Mouse (Mus musculus): ENCODE measurements around the gene Rfng. TPM values are rescaled to one million over a fixed set of nuclear protein-coding genes. Genes with fewer than 3 reads are reported as not detected.

Gene Rfng
- polyA plus RNA-seq, 1 experiment from 2014 or later: 52.2 TPM

GRCm38 (mm10) chr11:120805375-120806298, 21.6 kb upstream of the Rfng start:
- Histone ChIP-seq H3K9me3 (no peaks in the 10 kb centered on the region), H3K27me3 (no peaks in the 10 kb centered on the region), H3K4me3 (no peak overlapping the region), H3K4me2 (no peak overlapping the region), H3K36me3 (peaks cover 59% of the 10 kb centered on the region), H3K9ac (no peak overlapping the region), H3K27ac (no peak overlapping the region), H3K4me1 (no peaks in the 10 kb centered on the region)
- 89% methylated on average over 7 of the region's 7 CpGs for WGBS
- no peak for ATAC-seq (ENCODE audit: insufficient number of reproducible peaks, insufficient read depth, low FRiP score, low TSS enrichment, low read depth)

- H3K36me3 ChIP-seq: peaks cover 50% of the 10 kb centered on the region
These were observed 20.8 kb upstream of the Rfng start for GRCm38 (mm10) chr11:120804769-120805168.

GRCm38 (mm10) chr11:120804274-120804673, 20.3 kb upstream of the Rfng start:
- peaks cover 7% of the 10 kb centered on the region; the same call in 1 of the 2 replicates for H3K4me1 ChIP-seq
- no peak overlapping the region for H3K9ac ChIP-seq
- no peak overlapping the region for H3K4me3 ChIP-seq
- ATAC-seq (ENCODE audit: insufficient number of reproducible peaks, insufficient read depth, low FRiP score, low TSS enrichment, low read depth): no peak
- no peak overlapping the region for H3K27ac ChIP-seq
- no peak overlapping the region for H3K4me2 ChIP-seq
- H3K36me3 ChIP-seq: peaks cover 45% of the 10 kb centered on the region
- 78% methylated on average over 7 of the region's 7 CpGs for WGBS
- no peaks in the 10 kb centered on the region for H3K9me3 ChIP-seq
- H3K27me3 ChIP-seq: no peaks in the 10 kb centered on the region

More at GRCm38 (mm10) chr11:120804769-120805168, 20.8 kb upstream of the Rfng start:
- Histone ChIP-seq H3K27ac (no peak overlapping the region), H3K9ac (no peak overlapping the region), H3K4me3 (no peak overlapping the region), H3K9me3 (no peaks in the 10 kb centered on the region), H3K4me1 (peaks cover 6% of the 10 kb centered on the region; the same call in 1 of the 2 replicates), H3K4me2 (no peak overlapping the region), H3K27me3 (no peaks in the 10 kb centered on the region)
- no peak for ATAC-seq (ENCODE audit: insufficient number of reproducible peaks, insufficient read depth, low FRiP score, low TSS enrichment, low read depth)
- WGBS: 68% methylated on average over 4 of the region's 4 CpGs

DNA sequence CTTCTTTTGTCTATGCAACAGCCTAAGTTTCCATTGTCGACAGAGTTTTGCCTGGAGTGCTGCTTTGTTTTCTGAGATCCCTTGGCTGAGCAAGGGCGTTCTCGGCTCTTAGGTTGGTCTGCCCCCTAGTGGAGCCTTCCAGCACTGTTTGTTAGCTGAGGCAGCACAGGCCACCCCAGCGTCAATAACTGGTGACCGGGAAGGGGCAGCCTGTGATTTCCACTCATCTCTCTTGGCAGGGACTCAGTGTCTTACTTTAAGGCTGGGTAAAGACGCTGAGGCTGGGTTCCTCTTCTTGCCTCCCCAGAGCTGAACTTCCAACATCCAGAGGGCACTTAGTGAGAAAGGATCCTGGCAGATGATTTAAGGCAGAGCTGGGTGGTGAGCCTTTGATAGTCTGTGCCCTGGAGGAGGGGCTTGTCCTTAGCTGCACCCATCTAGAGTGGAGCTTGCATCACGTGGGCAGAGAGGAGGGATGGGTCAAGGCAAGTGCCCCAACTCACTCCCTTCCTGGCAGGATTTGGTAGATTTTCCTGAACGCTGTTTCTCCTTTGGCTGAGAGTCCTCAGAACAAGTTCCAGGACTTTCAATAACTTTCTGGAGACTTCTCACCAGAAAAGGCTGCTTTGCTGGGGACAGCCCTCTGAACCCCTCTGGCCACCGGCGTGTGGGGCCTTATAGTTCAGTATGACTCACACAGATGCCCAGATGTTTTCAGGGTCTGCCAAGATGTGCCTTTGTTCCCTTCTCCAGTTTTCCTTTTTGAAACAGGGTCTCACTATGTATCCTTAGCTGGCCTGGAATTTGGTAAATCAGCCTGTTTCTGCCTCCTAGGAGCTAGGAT, 16.3 kb upstream of the Rfng start:
- 10% methylated on average over 10 of the region's 10 CpGs for WGBS
- H3K27ac ChIP-seq: peak overlapping the region; percentile 76

DNA sequence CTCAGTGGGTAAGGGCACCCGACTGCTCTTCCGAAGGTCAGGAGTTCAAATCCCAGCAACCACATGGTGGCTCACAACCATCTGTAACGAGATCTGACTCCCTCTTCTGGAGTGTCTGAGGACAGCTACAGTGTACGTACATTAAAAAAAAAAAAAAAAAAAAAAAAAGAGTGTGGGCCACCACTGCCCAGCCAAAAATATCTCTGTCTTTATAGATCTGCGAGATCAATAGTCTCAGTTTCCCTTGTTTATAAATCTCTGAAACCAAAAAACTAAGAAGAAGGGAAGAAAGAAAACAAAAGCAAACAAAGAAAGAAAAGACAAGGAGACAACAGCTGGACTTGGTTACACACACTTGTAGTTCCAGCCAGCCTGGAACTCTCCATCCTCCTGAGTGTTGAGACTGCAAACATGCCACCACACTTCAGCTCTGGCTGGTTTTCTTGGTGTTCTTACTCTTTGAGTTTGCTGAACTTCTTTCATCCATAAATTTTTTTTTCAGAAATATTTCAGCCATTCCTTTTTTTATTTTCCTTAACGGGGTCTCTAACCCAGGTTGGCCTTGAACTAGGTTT, 15.4 kb upstream of the Rfng start:
- Histone ChIP-seq H3K27me3 (no peaks in the 10 kb centered on the region), H3K4me2 (0 out of 2 replicates have a peak overlapping the region, but pooled peaks have one; percentile 27), H3K9ac (no peak overlapping the region), H3K4me1 (peaks cover 25% of the 10 kb centered on the region), H3K9me3 (no peaks in the 10 kb centered on the region), H3K4me3 (no peak overlapping the region), H3K27ac (peak overlapping the region; percentile 76), H3K36me3 (peaks cover 5% of the 10 kb centered on the region)
- 63% methylated on average over 6 of the region's 6 CpGs for WGBS
- no peak for ATAC-seq (ENCODE audit: insufficient number of reproducible peaks, insufficient read depth, low FRiP score, low TSS enrichment, low read depth)

More for the DNA sequence above, 16.3 kb upstream of the Rfng start:
- 0 out of 2 replicates have a peak overlapping the region, but pooled peaks have one; percentile 27 for H3K4me2 ChIP-seq
- no peaks in the 10 kb centered on the region for H3K27me3 ChIP-seq
- peaks cover 16% of the 10 kb centered on the region for H3K4me1 ChIP-seq
- no peaks in the 10 kb centered on the region for H3K9me3 ChIP-seq
- H3K4me3 ChIP-seq: 0 out of 2 replicates have a peak overlapping the region, but pooled peaks have one; percentile 2
- ATAC-seq (ENCODE audit: insufficient number of reproducible peaks, insufficient read depth, low FRiP score, low TSS enrichment, low read depth): peak; percentile 73; the same call in 1 of the 2 replicates
- H3K9ac ChIP-seq: peak overlapping the region; percentile 40; the same call in 1 of the 2 replicates
- H3K36me3 ChIP-seq: peaks cover 5% of the 10 kb centered on the region

DNA sequence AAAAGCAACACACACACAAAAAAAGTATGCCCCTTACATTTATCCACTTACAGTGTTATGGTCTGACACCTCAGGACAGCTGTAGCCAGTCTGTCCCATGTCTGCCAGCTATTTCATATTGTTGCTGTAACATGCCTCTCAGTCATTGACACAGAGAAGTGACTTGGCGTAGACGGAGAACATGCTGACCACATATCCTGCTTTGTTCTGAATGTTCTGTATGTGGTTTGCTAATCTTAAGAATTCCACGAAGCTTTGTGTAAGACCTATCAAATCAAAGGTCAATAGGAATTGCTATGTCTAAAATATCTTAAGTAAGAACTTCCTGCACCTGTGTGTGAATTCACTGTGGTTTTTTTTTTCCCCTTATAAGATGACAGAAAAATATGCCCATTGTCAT, 14.2 kb upstream of the Rfng start:
- Histone ChIP-seq H3K27ac (no peak overlapping the region), H3K36me3 (peaks cover 16% of the 10 kb centered on the region), H3K4me3 (no peak overlapping the region), H3K27me3 (no peaks in the 10 kb centered on the region), H3K9me3 (no peaks in the 10 kb centered on the region), H3K4me1 (peaks cover 25% of the 10 kb centered on the region), H3K9ac (no peak overlapping the region), H3K4me2 (no peak overlapping the region)
- WGBS: 82% methylated on average over 3 of the region's 3 CpGs
- ATAC-seq (ENCODE audit: insufficient number of reproducible peaks, insufficient read depth, low FRiP score, low TSS enrichment, low read depth): no peak

- Histone ChIP-seq H3K27me3 (no peaks in the 10 kb centered on the region), H3K4me2 (peak overlapping the region; percentile 99), H3K9ac (peak overlapping the region; percentile 96), H3K36me3 (peaks cover 33% of the 10 kb centered on the region), H3K4me3 (peak overlapping the region; percentile 91), H3K9me3 (no peaks in the 10 kb centered on the region), H3K4me1 (peaks cover 25% of the 10 kb centered on the region), H3K27ac (peak overlapping the region; percentile 68)
- WGBS: 31% methylated on average over 8 of the region's 8 CpGs
- ATAC-seq (ENCODE audit: insufficient number of reproducible peaks, insufficient read depth, low FRiP score, low TSS enrichment, low read depth): no peak
These were observed 12.6 kb upstream of the Rfng start for GRCm38 (mm10) chr11:120796614-120796946.

GRCm38 (mm10) chr11:120795756-120796613, 12.0 kb upstream of the Rfng start, which contains the start of gene Dus1l:
Gene Dus1l, minus strand, starts transcription at chr11:120796403.
- 3% methylated on average over 59 of the region's 59 CpGs for WGBS
- peak within 1 kb of the TSS; percentile 68 for H3K27ac ChIP-seq
- no peaks in the 10 kb centered on the region for H3K9me3 ChIP-seq
- no peaks in the 10 kb centered on the region for H3K27me3 ChIP-seq
- H3K4me3 ChIP-seq: peak within 1 kb of the TSS; percentile 91
- ATAC-seq (ENCODE audit: insufficient number of reproducible peaks, insufficient read depth, low FRiP score, low TSS enrichment, low read depth): peak; percentile 74
- H3K9ac ChIP-seq: peak within 1 kb of the TSS; percentile 96
- peaks cover 39% of the 10 kb centered on the region for H3K36me3 ChIP-seq
- peaks cover 25% of the 10 kb centered on the region for H3K4me1 ChIP-seq
- H3K4me2 ChIP-seq: peak within 1 kb of the TSS; percentile 99

DNA sequence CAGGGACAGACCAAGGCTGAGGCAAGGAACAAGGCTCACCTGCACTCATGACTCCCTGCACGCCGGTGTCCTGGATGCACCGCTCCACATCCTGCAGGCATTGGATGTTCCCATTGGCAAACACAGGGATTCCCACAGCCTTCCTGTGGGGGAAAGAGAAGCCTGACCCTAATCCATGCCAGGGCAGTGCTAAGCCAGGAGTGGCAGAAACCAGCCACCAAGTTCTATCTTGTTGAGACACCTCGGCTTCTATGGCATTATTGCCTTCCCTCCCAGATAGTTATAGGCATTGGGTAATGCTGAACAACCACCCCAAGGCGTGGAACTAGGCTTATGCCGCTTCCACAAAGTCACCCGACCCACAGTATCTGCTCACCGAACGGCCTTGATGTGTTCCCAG, 8.6 kb upstream of the Rfng start:
- peaks cover 18% of the 10 kb centered on the region for H3K4me1 ChIP-seq
- no peaks in the 10 kb centered on the region for H3K27me3 ChIP-seq
- no peak overlapping the region for H3K9ac ChIP-seq
- 92% methylated on average over 9 of the region's 9 CpGs for WGBS
- no peak overlapping the region for H3K4me3 ChIP-seq
- no peak overlapping the region for H3K4me2 ChIP-seq
- ATAC-seq (ENCODE audit: insufficient number of reproducible peaks, insufficient read depth, low FRiP score, low TSS enrichment, low read depth): no peak
- H3K36me3 ChIP-seq: peaks cover 70% of the 10 kb centered on the region
- H3K27ac ChIP-seq: no peak overlapping the region
- H3K9me3 ChIP-seq: no peaks in the 10 kb centered on the region

DNA sequence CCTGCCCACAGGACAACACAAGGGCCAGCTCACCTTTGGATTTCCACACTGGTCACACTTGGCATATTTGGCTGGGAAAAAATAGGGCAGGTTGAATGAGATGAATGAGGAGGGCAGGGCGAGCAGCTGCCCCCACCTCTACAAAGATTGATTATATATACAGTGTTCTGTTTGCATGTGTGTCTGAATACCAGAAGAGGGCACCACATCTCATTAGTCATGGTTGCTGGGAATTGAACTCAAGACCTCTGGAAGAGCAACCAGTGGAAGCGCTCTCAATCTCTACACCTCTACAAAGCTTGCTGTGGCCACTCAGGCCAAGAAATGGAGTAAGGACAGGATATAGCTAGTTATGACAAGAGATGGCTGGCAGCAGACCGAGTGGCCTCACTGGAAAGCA, 5.8 kb upstream of the Rfng start:
- no peaks in the 10 kb centered on the region for H3K9me3 ChIP-seq
- no peak overlapping the region for H3K4me2 ChIP-seq
- no peak overlapping the region for H3K27ac ChIP-seq
- 85% methylated on average over 3 of the region's 3 CpGs for WGBS
- H3K9ac ChIP-seq: no peak overlapping the region
- H3K4me1 ChIP-seq: peaks cover 15% of the 10 kb centered on the region
- ATAC-seq (ENCODE audit: insufficient number of reproducible peaks, insufficient read depth, low FRiP score, low TSS enrichment, low read depth): no peak
- H3K36me3 ChIP-seq: peaks cover 89% of the 10 kb centered on the region
- no peaks in the 10 kb centered on the region for H3K27me3 ChIP-seq
- no peak overlapping the region for H3K4me3 ChIP-seq

Measured in embryonic facial prominence, embryonic 13.5 days (tissue).